Mouse (Mus musculus) embryonic stem cell, embryonic (primary cell): Measurements from ENCODE around the gene Sept4.

Experiments
- CTCF ChIA-PET, 4 experiments: fragments of 300-600 bp in 2 of 4; fragments of 350-600 bp in 2 of 4; sonication (Branson Sonifier 250); formaldehyde crosslinking; loops; one replicate each; lab custom pipeline; 2022; ENCODE audit warnings: inconsistent platforms in 2 of 4; lab: Charles Lee
- POLR2A ChIA-PET, 4 experiments: fragments of 300-600 bp in 2 of 4; fragments of 350-600 bp in 2 of 4; sonication (Branson Sonifier 250); formaldehyde crosslinking; loops; one replicate each; lab custom pipeline; 2022; ENCODE audit warnings: antibody characterized with exemption in 4 of 4, inconsistent platforms in 1 of 4; lab: Charles Lee

The Sept4 gene

GRCm38 (mm10) chr11:87609264-87609663 lies 40.6 kb downstream of the Sept4 start:
- CTCF ChIA-PET: interaction anchor here in 1 of 4 experiments (0.6 kb wide), 1 partner anchor 87 kb away, joined by 3 read pairs; no protein-coding TSS in a partner anchor

DNA sequence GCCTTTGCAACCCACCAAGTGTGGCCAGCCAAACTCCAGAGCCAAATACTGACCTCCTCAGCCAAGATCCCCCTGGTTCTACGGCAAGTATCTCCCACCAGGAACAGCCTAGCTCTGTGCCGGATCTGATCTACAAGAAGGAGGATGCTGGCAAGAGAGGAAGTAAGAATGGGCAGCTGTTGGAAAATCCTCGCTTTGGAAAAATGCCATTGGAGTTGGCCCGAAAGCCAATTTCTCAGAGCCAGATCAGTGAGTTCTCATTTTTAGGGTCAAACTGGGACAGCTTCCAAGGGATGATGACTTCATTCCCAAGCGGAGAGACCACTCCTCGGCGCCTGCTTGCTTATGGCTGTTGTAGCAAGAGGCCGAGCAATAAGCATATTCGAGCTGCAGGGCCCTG lies 42.8 kb downstream of the Sept4 start:
- ChIA-PET POLR2A (interaction anchor here in 3 of 4 experiments (0.7 to 3.5 kb wide), 5 partner anchors 14 to 188 kb away, joined by 3 to 11 read pairs (median 3); partner anchors contain the start of genes Mtmr4 (in 1 of the 3) and Tspoap1 (in 1 of the 3)), CTCF (no interaction called here)

More at GRCm38 (mm10) chr11:87609264-87609663, 40.6 kb downstream of the Sept4 start:
- POLR2A ChIA-PET: interaction anchor here in 2 of 4 experiments (1.0 to 2.2 kb wide), 6 partner anchors 8 to 43 kb away, joined by 3 to 9 read pairs (median 4); no protein-coding TSS in a partner anchor

DNA sequence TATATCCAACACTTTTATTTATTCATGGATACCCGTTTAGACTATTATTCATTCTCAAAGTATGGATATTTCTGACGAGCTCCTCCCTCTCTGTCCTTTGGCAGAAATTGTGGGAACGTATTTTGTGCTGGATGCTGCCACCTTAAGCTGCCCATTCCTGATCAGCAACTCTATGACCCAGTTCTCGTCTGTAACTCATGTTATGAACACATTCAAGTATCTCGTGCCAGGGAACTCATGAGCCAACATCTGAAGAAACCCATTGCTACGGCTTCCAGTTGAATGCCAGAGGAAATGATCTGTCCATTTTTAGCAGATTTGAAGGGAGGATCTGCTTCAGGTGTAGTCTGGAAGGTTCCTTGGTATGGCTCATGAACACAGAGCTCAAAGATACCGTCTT lies 45.3 kb downstream of the Sept4 start:
- POLR2A ChIA-PET: interaction anchor here in 3 of 4 experiments (0.5 to 3.5 kb wide), 6 partner anchors 9 to 23 kb away, joined by 4 to 11 read pairs (median 6); partner anchors contain the start of gene Mtmr4 (in 1 of the 3)

GRCm38 (mm10) chr11:87615551-87615950 lies 46.8 kb downstream of the Sept4 start:
- POLR2A ChIA-PET: interaction anchor here in 3 of 4 experiments (0.5 to 2.7 kb wide), 7 partner anchors 9 to 540 kb away, joined by 3 to 14 read pairs (median 5); partner anchors contain the start of gene Mtmr4 (in 1 of the 3)
- CTCF ChIA-PET: no interaction called here

More for the DNA sequence above, 45.3 kb downstream of the Sept4 start:
- CTCF ChIA-PET: interaction anchor here in 1 of 4 experiments (0.6 kb wide), 1 partner anchor 419 kb away, joined by 3 read pairs; no protein-coding TSS in a partner anchor

DNA sequence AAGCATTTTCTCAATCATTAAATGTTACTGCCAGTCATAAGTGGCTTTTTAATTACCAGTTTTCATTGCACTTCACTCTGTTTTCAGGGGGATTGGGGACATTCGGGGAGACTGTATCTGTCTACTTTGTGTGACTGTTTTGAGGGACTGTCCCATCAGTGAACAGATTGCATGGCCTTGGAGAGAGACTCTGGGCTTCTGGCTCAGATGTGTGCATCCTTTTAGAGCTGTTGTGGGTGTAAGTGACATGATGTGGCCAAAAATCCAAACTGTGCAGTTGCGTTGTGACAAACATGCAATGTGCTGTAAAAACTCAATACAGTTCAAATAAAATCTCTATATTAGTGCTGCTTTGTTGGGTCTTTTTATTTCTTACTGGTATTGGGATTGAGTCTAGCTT lies 47.2 kb downstream of the Sept4 start:
- POLR2A ChIA-PET: interaction anchor here (0.5 to 2.7 kb wide), 10 partner anchors 9 to 146 kb away, joined by 3 to 14 read pairs (median 4); partner anchors contain the start of gene Mtmr4 (in 1 of the 4)
- CTCF ChIA-PET: no interaction called here

- CTCF ChIA-PET: interaction anchor here in 1 of 4 experiments (0.6 to 0.9 kb wide), 3 partner anchors 22 to 371 kb away, joined by 3 read pairs; no protein-coding TSS in a partner anchor
- POLR2A ChIA-PET: interaction anchor here in 3 of 4 experiments (0.7 to 2.7 kb wide), 23 partner anchors 8 to 194 kb away, joined by 3 to 14 read pairs (median 3); partner anchors contain the start of gene Mtmr4 (in 3 of the 3)
These were observed 48.2 kb downstream of the Sept4 start, which contains the start of gene Hsf5 for GRCm38 (mm10) chr11:87616790-87617474. Gene Hsf5 (plus strand): TSS chr11:87617164.

GRCm38 (mm10) chr11:87617606-87618005 lies 48.9 kb downstream of the Sept4 start:
- POLR2A ChIA-PET: interaction anchor here in 3 of 4 experiments (0.7 to 2.7 kb wide), 20 partner anchors 9 to 195 kb away, joined by 3 to 14 read pairs (median 4); partner anchors contain the start of gene Mtmr4 (in 2 of the 3)
- CTCF ChIA-PET: interaction anchor here in 1 of 4 experiments (0.6 to 0.9 kb wide), 2 partner anchors 249 to 370 kb away, joined by 3 read pairs; no protein-coding TSS in a partner anchor

GRCm38 (mm10) chr11:87623160-87623559 lies 54.5 kb downstream of the Sept4 start:
- ChIA-PET CTCF (interaction anchor here in 3 of 4 experiments (0.5 to 1.5 kb wide), 3 partner anchors 16 to 430 kb away, joined by 4 to 5 read pairs (median 4); no protein-coding TSS in a partner anchor), POLR2A (interaction anchor here in 3 of 4 experiments (0.5 to 2.7 kb wide), 14 partner anchors 16 to 179 kb away, joined by 3 to 20 read pairs (median 4); partner anchors contain the start of gene Mtmr4 (in 2 of the 3))

GRCm38 (mm10) chr11:87629859-87630258 lies 61.2 kb downstream of the Sept4 start:
- CTCF ChIA-PET: interaction anchor here in 1 of 4 experiments (0.6 to 0.8 kb wide), 2 partner anchors 90 to 92 kb away, joined by 3 to 4 read pairs; no protein-coding TSS in a partner anchor

DNA sequence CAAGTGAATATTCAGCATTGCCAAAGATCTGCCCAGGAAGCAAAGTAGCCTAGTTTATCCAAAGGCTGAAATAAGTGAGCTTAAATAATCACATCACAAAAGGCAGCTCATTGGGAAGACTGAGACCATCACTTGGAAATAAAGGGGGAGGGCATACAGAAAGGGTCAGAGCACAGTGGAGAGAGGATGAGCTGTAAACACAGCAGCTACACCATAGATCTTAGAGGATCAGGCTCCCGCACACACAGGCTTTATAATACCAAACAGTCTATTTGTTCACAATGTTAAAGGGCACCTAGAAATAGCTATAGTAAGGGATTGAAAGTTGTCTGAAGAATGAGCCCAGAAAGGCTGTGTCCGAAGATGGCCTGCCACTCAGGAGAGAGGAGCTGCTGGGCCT lies 70.1 kb downstream of the Sept4 start:
- POLR2A ChIA-PET: interaction anchor here (0.5 to 2.6 kb wide), 31 partner anchors 10 to 234 kb away, joined by 3 to 11 read pairs (median 4); partner anchors contain the start of genes Mtmr4 (in 2 of the 4), Hsf5 (in 1 of the 4), Rnf43 (in 1 of the 4) and Tspoap1 (in 1 of the 4)
- CTCF ChIA-PET: interaction anchor here (0.7 to 1.5 kb wide), 8 partner anchors 15 to 167 kb away, joined by 3 to 4 read pairs (median 4); partner anchors contain the start of genes Rnf43 (in 1 of the 4), Supt4a (in 1 of the 4) and Tspoap1 (in 1 of the 4)

More at GRCm38 (mm10) chr11:87629859-87630258, 61.2 kb downstream of the Sept4 start:
- POLR2A ChIA-PET: no interaction called here

- CTCF ChIA-PET: interaction anchor here (0.5 to 1.5 kb wide), 10 partner anchors 16 to 372 kb away, joined by 3 to 4 read pairs (median 4); partner anchors contain the start of genes Rnf43 (in 1 of the 4), Supt4a (in 1 of the 4) and Tspoap1 (in 1 of the 4)
- POLR2A ChIA-PET: interaction anchor here (0.5 to 2.6 kb wide), 33 partner anchors 10 to 596 kb away, joined by 3 to 11 read pairs (median 4); partner anchors contain the start of genes Mtmr4 (in 2 of the 4), Hsf5 (in 1 of the 4), Rnf43 (in 1 of the 4) and Supt4a (in 1 of the 4)
These were observed 70.5 kb downstream of the Sept4 start for GRCm38 (mm10) chr11:87639206-87639605.
